Mouse (Mus musculus): Measurements from ENCODE around the gene Tfr2.
A peak's percentile ranks its signal among the peaks of the same experiment; 100 is the strongest.

Gene Tfr2

DNA sequence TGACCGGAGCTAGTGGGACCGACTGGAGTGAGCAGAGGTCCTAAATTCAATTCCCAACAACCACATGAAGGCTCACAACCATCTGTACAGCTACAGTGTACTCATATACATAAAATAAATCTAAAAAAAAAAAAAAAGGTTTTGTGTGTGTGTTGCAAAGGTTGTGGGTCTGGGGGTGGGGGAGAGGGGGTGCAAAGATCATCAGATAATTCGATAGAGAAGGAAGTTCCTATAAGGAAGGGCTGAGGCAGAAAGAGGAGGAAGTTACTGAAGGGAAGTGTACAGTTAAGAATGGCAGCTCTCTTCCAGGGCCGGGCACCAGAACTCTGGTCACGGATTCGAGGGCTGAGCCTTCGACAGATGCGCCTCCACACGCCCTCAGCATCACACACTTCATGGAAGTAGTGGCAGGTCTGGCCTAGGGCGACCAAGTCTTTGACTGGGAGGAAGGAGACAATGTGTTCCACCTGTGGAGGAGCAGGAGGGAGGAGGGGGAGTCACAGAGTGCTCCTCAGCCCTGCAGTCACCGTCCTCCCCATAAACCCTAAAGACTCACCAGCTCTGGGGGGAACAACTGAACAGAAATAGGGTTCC, 54.4 kb downstream of the Tfr2 start:
- DNase-seq (ENCODE audit: low read depth, low spot score) = no peak

DNA sequence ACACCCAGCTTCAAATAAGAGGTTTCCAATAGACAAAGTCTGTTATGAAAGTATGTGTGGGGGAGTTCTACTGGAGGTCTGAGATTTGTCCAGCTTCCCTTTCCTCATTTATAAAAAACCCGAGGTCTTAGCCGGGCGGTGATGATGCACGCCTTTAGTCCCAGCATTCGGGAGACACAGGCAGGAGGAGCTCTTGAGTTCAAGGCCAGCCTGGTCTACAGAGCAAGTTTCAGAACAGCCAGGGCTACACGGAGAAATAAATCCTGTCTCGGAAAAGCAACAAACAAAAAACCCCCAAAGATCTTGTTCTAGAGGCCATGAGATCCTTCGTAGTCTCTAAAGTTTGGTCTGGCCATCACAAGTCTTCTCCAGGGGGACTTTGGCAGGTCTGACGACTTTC, 58.4 kb downstream of the Tfr2 start:
- DNase-seq (ENCODE audit: low read depth, low spot score) = no peak

DNA sequence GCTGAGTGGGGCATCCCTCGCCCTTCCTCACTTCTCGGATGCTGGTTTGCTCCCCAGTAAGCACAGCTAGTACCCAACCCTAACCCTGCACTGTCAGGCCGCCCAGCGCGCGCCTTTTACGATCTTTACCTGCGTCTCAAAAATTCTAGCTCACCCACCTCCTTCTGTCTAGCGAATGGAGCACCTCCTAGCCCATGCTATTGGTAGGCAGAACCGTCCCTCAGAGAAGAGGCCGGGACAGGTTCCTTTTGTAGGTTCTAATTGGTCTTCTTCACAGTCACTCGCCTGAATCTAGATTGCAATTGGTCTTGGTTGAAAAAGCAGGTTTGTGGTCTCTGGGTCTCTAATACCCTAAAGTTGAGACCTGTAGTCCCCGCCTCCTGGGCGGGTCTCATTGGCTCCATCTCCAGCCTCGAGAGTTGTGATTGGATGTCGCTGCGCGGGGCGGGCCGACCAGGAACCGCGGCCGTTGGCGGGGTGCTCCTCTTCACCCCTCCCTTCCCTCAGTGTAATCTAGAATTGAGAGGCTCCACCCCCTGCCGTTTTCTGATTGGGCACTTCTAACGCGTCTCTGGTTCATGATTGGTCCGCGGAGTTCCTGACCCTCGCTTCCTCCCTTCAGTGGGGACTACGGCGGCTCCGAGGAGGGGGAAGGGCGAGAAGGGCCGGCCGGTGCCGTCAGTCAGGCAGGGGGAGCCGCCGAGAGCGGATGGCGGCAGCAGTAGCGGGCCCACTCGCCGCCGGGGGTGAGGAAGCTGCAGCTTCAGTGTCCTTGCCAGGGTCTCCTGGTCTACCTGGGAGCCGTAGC, 59.1 kb downstream of the Tfr2 start, which contains the start of the genes Fbxo24, Lrch4 and Gm20605:
TSS of gene Fbxo24 (minus strand) at position 505 of the 808 bp plus-strand sequence.
TSS of gene Lrch4 (plus strand) at position 624 of the 808 bp plus-strand sequence.
TSS of gene Gm20605 (plus strand) at position 678 of the 808 bp plus-strand sequence.
- DNase-seq (ENCODE audit: low read depth, low spot score) = peak; percentile 100

DNA sequence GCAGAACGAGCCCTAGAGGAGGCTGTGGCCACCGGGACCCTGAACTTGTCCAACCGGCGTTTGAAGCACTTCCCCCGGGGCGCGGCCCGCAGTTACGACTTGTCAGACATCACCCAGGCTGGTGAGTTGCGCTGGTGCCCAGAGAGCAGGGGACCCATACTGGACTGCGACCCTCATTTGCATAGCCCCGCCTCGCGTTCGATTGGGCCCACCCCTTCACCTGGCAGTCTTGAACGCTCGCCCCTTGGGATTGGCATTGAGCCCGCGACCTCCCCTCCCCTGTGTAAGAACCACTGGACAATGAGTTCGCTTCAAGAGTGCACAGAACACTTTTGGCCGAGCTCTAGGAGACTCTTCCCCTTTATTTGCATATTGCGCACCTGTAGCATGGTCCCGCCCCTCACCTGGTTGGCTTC, 59.7 kb downstream of the Tfr2 start:
- DNase-seq (ENCODE audit: low read depth, low spot score) = peak; percentile 3

DNA sequence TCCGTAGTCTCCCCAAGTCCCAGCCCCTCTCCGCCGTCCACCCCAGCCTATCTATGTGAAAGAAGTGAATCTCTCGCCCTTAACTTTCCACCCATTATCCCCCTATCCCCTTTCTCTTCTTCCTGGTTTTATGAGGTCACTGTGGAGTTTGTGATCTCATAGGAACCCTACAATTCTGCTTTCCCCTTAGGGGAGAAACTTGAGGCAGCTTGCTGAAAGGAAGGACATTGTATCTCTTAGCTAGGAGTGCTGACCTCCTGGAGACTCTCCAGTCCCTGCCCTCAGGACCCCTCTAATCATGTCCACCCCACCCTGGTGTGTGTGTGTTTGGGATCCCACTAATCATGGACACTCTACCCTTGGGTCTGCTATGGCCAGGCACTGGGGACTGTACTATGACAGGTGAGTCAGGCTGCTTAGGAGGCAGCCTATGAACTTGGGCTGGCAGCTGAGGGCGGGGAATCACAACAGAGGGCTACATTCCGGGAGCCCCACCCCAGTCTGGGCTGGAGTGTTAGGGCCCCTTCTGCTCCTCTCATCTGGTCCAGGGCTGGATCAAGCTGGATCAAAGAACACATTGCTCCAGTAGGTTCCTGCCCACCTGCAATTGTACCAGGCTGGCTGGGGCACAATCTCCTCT, 60.4 kb downstream of the Tfr2 start:
- no peak for DNase-seq (ENCODE audit: low read depth, low spot score)

DNA sequence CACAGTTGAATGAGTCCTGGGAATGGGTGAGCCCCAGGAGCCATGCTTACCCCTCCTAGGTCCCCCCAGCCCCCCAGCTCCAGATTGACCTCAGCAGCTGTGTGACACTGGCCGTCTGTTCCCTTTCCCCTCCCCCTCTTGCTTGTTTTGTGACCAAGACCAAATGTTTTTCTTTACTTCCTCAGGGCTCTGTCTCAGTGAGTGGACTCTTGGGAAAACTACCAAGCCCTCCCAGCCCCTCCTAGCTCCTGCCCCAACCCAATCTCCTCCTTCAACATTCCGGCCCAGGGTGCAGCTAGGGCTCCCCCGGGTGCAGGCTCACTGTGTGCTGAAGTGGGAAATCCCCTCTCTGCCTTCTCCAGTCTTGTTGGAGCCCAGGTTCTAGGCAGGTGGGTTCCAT, 61.0 kb downstream of the Tfr2 start:
- no peak for DNase-seq (ENCODE audit: low read depth, low spot score)

DNA sequence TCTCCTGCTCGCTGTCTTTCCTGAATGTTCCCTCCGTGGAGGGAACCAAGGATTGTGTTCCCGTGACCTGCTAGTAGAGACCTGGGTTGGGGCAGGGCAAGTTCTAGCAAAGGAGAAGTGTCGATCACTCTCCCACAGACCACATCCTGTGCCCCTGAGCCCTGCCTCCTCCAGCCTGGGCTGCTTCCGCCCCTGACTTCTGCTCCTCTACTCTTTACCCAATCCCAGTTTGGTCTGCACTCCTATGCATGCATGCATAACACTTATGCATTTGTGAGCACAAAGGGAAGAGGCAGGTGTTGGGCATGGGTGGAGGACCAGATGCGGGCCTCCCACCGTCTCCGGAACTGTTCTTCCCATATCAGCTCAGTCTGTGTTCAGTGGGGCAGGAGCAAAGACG, 61.5 kb downstream of the Tfr2 start:
- DNase-seq (ENCODE audit: low read depth, low spot score) = no peak

DNA sequence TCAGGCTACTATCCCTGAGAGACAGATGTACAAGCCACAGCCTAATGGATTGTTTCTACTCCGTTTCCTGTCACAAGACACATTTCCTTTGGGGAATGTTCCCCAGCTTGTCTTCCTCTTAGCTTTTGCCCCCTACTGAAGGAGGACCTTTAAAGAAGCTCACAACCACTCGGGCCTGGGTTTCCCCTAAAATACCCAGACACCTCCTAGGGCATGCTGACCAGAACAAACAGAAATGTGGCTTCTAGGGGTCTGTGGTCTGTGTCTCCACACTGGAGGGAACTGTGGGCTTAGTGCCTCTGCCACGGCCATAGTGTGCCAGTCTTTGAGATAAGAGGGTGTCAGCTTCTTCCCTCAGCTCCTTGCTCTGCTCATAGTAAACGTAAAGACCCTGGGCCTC, 62.0 kb downstream of the Tfr2 start:
- no peak for DNase-seq (ENCODE audit: low read depth, low spot score)

DNA sequence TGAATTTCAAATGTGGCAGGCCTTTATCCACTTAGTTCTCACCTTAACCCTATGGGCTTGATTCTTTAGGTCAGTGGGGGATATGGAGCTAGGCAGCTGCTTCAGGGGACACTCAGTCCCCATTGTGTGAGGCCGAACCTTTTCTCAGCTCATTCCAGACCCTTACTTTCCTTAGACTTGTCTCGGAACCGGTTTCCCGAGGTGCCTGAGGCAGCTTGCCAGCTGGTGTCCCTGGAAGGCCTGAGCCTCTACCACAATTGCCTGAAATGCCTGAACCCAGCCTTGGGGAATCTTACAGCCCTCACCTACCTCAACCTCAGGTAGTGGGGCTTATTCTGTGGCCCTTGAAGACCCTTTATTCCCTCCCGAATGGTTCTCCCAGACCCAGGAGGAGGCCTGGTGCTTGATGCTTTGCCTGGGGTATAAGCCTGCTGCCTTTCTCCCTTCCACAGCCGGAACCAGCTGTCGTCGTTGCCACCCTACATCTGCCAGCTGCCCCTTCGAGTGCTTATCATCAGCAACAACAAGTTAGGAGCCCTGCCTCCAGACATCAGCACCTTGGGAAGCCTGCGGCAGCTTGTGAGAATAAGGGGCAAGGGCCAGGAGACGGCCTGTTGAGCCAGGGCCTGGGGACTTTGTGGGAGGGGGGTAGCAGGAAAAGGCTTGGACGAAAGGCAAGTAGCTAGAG, 63.9 kb downstream of the Tfr2 start:
- no peak for DNase-seq (ENCODE audit: low read depth, low spot score)
